Mouse (Mus musculus) heart, adult 18-20 months (tissue): ENCODE measurements around the gene Spire2. TPM values are rescaled to one million over a fixed set of nuclear protein-coding genes. Genes with fewer than 3 reads are reported as not detected.

ENCODE experiments used
- DNase-seq, 2 experiments: peaks; one replicate each; pipeline ENCODE4 v3.0.0; 2021 to 2022; ENCODE audit warnings: mixed read lengths in 1 of 2
- total RNA-seq, 2 experiments: library from RNA; stranded (reverse); gene quantifications; 2 replicates each; pipeline ENCODE4 v1.2.3; 2021

Spire2 gene
- total RNA-seq, 2 experiments from 2014 or later, result 0.31 TPM; not detected in 1

GRCm38 (mm10) chr8:123416944-123417555 is 84.5 kb downstream of the Spire2 start:
- DNase-seq, result no peak

Other genes with a start within 250 kb of the Spire2 start
- gene Rpl13, start 230.4 kb upstream of the Spire2 start, total RNA-seq, result 100 to 1,000 TPM; 462 to 489 TPM
- gene Cpne7, start 215.3 kb upstream of the Spire2 start, total RNA-seq, result 1 to 10 TPM in 1 of 2 experiments, under 1 TPM in 1; 0.62 to 1.1 TPM
- gene Sult5a1, start 174.4 kb upstream of the Spire2 start, total RNA-seq, result 1 to 10 TPM in 1 of 2 experiments, under 1 TPM in 1; 0.82 to 1.3 TPM
- 10 to 100 TPM; 28.2 to 38.9 TPM for gene Dpep1, start 146.5 kb upstream of the Spire2 start, total RNA-seq
- gene Chmp1a, start 120.0 kb upstream of the Spire2 start, total RNA-seq, result 10 to 100 TPM; 56.4 to 68.6 TPM
- gene Spata33, start 119.9 kb upstream of the Spire2 start, total RNA-seq, result 10 to 100 TPM; 28.5 to 31.6 TPM
- gene Cdk10, start 107.9 kb upstream of the Spire2 start, total RNA-seq, result 10 to 100 TPM; 17.5 to 24.2 TPM
- gene Spata2l, start 96.5 kb upstream of the Spire2 start, total RNA-seq, result 1 to 10 TPM; 7.0 to 7.9 TPM
- gene Zfp276, start 78.5 kb upstream of the Spire2 start, total RNA-seq, result 10 to 100 TPM; 10.3 to 13.4 TPM
- 10 to 100 TPM; 27.8 to 31.5 TPM for gene Vps9d1, start 78.4 kb upstream of the Spire2 start, total RNA-seq
- 1 to 10 TPM; 4.5 to 8.4 TPM for gene Fanca, start 14.1 kb upstream of the Spire2 start, total RNA-seq
- gene Tcf25, start 41.0 kb downstream of the Spire2 start, total RNA-seq, result 100 to 1,000 TPM; 129 to 152 TPM
- not detected for gene Mc1r, start 74.4 kb downstream of the Spire2 start, total RNA-seq
- gene Tubb3, start 78.7 kb downstream of the Spire2 start, total RNA-seq, result under 1 TPM; 0.22 to 0.26 TPM
- 10 to 100 TPM; 64.5 to 64.6 TPM for gene Def8, start 90.8 kb downstream of the Spire2 start, total RNA-seq
- gene Afg3l1, start 145.2 kb downstream of the Spire2 start, total RNA-seq, result 10 to 100 TPM; 72.1 to 72.9 TPM
- not detected for gene Dbndd1, start 182.8 kb downstream of the Spire2 start, total RNA-seq
- gene Gas8, start 186.1 kb downstream of the Spire2 start, total RNA-seq, result 1 to 10 TPM; 3.2 to 4.0 TPM